Mouse (Mus musculus) cerebellum, postnatal 36 days (tissue): ENCODE measurements around the gene Ripply2.

Source experiments
- DNase-seq, 2 experiments: peaks; one replicate each; pipeline ENCODE4 v3.0.0; 2021 to 2022; ENCODE audit warnings: mixed read lengths in 2 of 2

The Ripply2 gene

GRCm38 (mm10) chr9:87027423-87028084, 12.2 kb downstream of the Ripply2 start:
- peak; percentile 67 to 80 for DNase-seq

- no peak for DNase-seq
Observed at GRCm38 (mm10) chr9:87032196-87032595, 16.9 kb downstream of the Ripply2 start.

- no peak for DNase-seq
Observed at GRCm38 (mm10) chr9:87034831-87035580, 19.7 kb downstream of the Ripply2 start.

GRCm38 (mm10) chr9:87049425-87049824, 34.1 kb downstream of the Ripply2 start:
- DNase-seq: no peak

- no peak for DNase-seq
Observed at GRCm38 (mm10) chr9:87055547-87056235, 40.4 kb downstream of the Ripply2 start.

GRCm38 (mm10) chr9:87062337-87062736, 47.0 kb downstream of the Ripply2 start:
- no peak for DNase-seq

GRCm38 (mm10) chr9:87068160-87068559, 52.8 kb downstream of the Ripply2 start:
- no peak for DNase-seq
